Mouse (Mus musculus): ENCODE data around the gene Cdk6. TPM values are rescaled to one million over a fixed set of nuclear protein-coding genes. Genes with fewer than 3 reads are reported as not detected.
"Not testable (repeated sequence)": the region's sequence is repeated elsewhere in the genome, so short reads cannot be mapped to it uniquely, and the experiment has no call there.

Cdk6 gene
- total RNA-seq, 2 experiments from 2014 or later = 7.6 to 7.9 TPM

DNA sequence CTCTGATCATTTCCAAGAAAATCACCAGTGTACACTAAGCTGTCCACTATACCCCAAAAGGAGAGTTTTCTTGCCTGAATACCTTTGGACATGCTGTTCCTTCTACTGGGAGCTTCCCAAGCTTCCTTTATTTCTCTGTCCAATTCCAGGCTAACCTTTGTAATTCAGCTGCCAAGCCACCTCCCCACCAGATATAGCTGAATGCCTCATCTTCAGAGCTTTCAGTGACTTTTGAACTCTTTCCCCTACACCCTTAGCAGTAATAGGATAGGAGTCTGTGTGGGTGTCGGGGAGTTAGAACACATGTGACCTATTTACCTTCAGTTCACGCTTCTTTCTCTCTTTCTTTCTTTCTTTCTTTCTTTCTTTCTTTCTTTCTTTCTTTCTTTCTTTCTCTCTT is 34.9 kb downstream of the Cdk6 start:
- no peak for DNase-seq (ENCODE audit: low spot score in 2 of 2)

DNA sequence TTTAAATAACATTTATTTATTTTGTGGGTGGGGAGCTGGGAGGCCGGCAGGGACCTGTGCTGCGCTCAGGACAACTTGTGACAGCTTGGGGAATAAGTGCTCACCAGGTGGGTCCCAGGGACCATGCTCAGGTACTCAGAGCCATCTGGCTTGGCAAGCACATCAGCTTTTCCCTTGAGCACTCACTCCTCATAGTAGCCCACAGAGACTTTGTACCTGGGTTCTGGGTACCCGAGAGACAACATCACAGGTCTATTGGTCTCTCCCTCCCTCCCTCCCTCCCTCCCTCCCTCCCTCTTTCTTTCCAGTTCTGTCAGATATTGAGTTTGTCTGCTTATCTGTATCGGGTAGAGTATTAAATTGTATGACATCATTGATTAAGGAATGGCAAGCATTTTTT is 38.0 kb downstream of the Cdk6 start:
- no peak for DNase-seq (ENCODE audit: low spot score in 2 of 2)

DNA sequence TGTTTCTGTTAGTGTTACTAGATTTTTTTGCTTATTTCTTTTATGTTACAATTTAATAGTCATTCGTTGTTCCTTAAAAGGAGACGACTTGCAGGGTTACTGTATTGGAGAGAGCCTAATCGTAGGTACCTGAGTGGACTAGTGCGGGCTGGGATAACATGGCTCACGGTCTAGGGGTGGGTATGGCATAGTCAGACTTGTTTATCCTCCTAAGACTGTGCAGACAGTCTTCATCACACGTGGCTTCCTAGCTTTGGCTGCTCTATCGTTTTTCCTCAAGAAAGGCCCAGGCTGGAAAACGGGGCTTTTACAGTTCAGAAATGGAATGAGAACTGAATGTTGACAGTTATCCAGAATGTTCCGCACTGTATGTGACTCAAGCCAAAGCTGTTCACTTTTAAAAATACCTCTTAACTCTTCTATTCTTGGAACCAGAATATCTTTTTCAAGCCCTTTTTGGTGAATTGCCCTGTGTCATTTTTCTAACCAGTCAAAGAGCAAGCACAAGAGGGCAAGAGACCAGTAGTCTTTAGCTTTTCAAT is 39.5 kb downstream of the Cdk6 start:
- DNase-seq (ENCODE audit: low spot score in 2 of 2) = no peak

DNA sequence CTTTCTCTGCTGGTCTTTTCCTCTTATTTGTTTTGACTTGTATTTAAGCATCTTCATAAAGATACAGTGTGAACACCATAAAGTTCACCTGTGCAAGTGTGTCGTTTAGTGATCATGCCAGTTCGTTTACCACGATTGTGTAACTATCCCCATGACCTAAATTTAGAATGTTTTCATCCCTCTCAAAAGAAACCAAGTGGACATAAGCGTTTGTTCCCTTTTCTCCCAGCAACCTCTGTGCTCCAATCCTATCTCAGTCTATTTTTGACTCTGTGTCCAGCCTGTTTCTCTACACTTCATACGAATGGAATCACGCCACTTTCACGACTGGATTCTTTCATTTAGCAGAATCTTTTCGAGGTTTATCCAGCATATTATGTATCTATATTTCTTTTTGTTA is 40.5 kb downstream of the Cdk6 start:
- no peak for DNase-seq (ENCODE audit: low spot score in 2 of 2)

GRCm38 (mm10) chr5:3382343-3383040 is 41.2 kb downstream of the Cdk6 start:
- DNase-seq (ENCODE audit: low spot score in 2 of 2) = no peak

DNA sequence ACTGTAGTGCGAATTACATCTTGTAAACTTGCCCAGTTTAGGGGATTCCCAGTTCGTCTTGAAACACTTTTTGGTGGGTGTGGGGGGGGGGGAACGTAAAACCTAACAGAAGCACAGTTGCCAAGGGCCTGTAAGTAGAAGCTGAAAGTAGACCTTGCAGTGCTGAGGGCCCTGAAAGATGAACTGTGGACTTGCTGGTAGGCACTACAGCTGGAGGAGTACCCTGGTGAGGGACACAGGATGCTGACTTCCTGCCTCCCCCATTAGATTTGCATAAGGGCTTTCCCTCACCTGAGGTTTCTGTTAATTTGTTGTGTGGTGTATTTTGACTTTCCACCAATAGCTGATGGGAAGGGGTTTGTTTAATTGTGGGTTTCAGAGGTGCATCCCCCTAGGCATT is 42.3 kb downstream of the Cdk6 start:
- no peak for DNase-seq (ENCODE audit: low spot score in 2 of 2)

DNA sequence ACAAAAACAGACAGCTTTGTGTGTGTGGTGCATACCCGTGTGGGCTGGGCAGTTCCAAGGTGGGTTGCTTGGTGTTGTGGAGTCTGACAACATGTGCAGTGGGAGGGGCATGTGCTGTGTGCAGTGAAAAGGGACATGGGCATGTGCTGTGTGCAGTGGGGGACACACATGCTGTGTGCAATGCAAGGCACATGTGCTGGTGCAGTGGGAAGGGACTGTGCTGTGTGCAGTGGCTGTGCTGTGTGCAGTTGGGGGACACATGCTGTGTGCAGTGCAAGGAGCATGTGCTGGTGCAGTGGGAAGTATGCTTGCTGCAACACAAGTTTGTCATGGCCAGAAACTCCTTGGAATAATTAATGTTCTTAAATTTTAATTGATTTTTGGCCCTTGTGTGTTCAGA is 43.8 kb downstream of the Cdk6 start:
- no peak for DNase-seq (ENCODE audit: low spot score in 2 of 2)

DNA sequence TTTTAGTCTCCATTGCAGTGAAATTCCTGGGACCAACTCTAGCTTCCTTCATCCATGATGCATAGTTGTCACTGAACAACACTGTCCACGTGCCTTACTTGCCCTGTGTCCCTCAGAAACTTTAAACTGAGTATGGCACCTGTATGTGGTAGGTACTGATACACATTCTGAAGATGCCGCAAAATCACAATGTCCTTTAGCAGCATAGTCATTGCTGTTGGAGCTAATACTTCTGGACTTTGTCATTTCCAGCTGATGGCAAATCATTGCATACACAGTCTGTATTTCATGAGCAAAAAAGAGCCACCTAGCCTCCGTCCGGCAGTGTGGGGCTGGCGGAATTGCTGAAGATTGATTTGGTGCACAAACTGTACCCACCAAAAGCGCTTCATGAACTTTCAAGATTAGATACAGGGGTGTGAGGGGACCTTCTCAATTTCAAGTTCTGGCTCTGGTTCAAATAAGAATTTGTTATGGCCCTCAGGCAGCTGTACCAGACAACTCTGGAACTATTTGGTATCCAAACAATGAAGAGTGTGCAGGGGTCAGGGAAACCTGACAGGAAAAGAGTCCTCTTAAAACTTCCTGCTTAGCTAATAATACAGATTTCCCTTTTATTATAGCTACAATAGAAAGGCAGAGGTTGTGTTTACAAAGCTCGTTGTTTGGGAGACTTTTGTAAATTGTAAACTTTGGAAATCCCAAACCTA is 44.9 kb downstream of the Cdk6 start:
- no peak for DNase-seq (ENCODE audit: low spot score in 2 of 2)

DNA sequence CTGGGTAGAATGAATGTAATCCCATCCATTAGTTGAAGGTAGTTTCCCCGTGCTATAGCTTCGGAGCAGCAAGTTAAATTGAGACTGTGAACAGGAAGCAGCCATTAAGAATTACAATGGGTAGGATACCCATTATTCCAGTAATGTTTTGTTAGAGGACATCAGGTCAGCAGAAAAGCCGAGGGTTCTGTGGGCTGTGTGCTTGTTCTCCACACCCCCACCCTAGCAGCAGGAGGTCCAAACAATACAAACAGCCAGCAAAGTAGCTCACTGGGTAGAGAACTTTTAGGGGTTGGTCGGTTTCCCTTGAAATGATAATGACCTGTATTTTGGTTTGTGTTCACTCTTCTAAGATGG is 45.4 kb downstream of the Cdk6 start:
- DNase-seq (ENCODE audit: low spot score in 2 of 2) = no peak

DNA sequence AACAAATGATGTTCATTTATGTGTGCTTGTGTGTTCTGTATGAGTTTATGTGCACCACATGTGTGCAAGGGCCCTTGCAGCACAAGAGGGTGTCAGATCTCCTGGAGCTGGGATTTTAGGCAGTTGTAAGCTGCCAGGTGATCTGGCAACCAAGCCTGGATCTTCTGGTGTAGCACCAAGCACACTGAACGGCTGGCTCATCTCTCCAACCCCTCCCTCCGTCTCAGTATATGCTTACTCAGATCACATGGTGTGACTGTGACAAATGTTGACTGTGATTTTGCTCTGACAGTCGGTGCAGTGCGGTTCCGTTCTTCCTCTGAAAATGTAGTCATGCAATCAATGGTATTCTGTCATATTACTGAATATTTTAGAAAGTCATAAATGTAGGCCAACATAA is 45.9 kb downstream of the Cdk6 start:
- DNase-seq (ENCODE audit: low spot score in 2 of 2) = no peak

DNA sequence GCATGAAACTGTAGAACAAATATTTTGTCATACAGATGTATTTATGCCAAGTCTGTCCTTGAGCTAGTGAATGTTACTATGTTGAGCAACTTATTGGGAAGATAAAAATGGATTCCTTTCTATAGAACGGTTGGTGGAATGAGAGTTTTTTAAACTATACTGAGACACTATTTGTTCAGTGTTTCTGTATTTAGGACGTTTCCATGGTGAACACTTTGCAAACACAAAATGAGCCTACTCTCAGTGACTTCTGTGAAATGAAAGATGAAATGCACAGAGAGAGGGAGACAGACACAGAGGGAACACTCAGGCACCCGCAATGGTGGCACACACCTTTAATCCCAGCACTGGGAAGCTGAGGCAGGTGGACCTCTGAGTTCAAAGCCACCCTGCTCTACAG is 51.6 kb downstream of the Cdk6 start:
- DNase-seq (ENCODE audit: low spot score in 2 of 2) = no peak

- DNase-seq (ENCODE audit: low spot score in 2 of 2) = no peak
Observed at GRCm38 (mm10) chr5:3394145-3394544, 52.9 kb downstream of the Cdk6 start.

DNA sequence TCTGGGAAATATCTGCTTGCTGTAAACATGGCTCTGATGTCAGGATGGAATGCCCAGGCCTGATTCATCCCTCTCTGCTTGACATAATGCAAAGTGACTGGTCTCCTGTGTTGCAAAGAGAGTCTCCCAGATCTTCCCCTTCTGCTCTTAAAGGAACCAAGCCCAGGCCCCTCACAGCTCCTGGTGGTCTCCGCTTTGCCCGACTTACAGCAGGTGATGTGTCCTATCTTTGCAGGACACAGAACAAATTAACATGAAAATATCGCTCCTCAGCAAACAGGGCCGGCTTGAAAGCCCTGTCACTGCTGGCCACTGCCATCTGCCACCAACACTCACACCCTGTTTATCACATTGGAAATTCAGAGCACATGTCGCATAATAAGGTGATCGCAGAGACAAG is 53.7 kb downstream of the Cdk6 start:
- DNase-seq (ENCODE audit: low spot score in 2 of 2) = no peak

- DNase-seq (ENCODE audit: low spot score in 2 of 2) = no peak
Observed at GRCm38 (mm10) chr5:3396214-3396613, 54.9 kb downstream of the Cdk6 start.

- no peak for DNase-seq (ENCODE audit: low spot score in 2 of 2)
Observed at GRCm38 (mm10) chr5:3396910-3397575, 55.8 kb downstream of the Cdk6 start.

DNA sequence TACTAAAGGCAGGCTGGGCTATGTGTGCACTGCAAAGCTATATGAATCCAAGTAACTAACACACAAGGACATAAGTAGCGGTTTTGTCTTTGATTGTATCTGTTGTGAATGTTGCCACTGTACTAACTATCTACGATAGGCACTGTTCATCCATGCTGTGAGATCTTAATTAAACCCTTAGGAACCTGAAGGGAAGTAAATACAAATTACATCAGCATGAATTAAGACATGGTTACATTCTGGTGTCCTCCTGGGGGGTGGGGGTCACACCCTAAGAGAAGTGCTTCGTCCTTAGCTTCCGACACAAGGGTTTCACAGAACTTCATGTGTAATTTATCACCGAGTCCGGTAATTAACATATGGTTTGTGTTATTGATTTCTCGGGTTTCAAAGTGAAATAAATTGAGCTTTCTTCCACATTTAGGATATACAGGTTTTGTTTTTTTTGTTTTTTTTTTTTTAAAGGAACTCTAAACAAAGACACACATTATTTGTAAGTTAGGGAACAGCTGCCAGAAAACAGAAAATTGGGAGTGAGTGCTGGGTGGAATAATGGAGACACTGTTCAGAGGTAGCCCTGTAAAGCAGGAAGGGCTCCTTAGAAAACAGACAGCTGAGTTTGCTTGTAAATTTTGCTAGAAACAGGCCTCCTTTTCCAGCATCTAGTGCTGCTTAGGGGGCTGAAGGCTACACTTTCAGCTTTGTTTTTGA is 58.7 kb downstream of the Cdk6 start:
- no peak for DNase-seq (ENCODE audit: low spot score in 2 of 2)

DNA sequence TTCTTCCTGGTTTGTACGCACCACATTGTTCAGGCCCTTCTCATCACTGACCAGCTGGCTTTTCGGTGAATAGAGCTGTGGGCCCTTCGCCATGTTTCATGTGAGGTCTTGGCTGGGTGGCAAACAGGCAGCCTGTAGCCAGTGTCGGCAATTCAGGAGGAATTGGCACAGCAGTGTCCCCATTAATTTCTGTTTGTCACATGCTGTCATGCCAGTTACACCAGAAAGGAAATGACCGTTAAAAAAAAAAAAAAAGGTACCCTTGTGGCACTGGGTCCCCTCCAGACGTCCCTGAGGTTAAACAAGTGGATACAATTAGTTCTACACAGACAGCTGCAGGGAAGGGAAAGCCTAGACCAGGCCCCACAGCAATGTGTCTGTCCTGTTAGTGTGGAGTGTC is 63.8 kb downstream of the Cdk6 start:
- peak; percentile 54 to 68 for DNase-seq (ENCODE audit: low spot score in 2 of 2)

GRCm38 (mm10) chr5:3405503-3405902 is 64.2 kb downstream of the Cdk6 start:
- DNase-seq (ENCODE audit: low spot score in 2 of 2) = no peak

GRCm38 (mm10) chr5:3407926-3408325 is 66.6 kb downstream of the Cdk6 start:
- DNase-seq (ENCODE audit: low spot score in 2 of 2) = no peak

GRCm38 (mm10) chr5:3418183-3418582 is 76.9 kb downstream of the Cdk6 start:
- DNase-seq (ENCODE audit: low spot score in 2 of 2) = not testable (repeated sequence)

- no peak for DNase-seq (ENCODE audit: low spot score in 2 of 2)
Observed at GRCm38 (mm10) chr5:3420094-3420831, 79.0 kb downstream of the Cdk6 start.

All from layer of hippocampus, postnatal 14 days (tissue).